Mouse (Mus musculus) intestine, embryonic 14.5 days (tissue): Measurements from ENCODE around the gene Ctps. TPM values are rescaled to one million over a fixed set of nuclear protein-coding genes. Genes with fewer than 3 reads are reported as not detected.

Experiments
- ATAC-seq: fragments of 200-750 bp; cut with Nextera tagmentation; replicated peaks from 2 replicates; pipeline ENCODE4 v1.8.0; 2017; ENCODE audit warnings: low read depth, moderate number of reproducible peaks, moderate TSS enrichment, moderate library complexity; ENCODE audit not compliant: low FRiP score, low TSS enrichment
- DNase-seq: peaks from one replicate; pipeline ENCODE4 v3.0.0-alpha.2; 2018; ENCODE audit warnings: low spot score
- H3K27ac ChIP-seq: fragments of 300-500 bp; sonication (generic); 2 replicates; pipeline ENCODE4 v1.5.1; 2014; ENCODE audit warnings: low read depth, mild to moderate bottlenecking, control low read depth
- H3K27me3 ChIP-seq: fragments of 300-500 bp; sonication (generic); replicated peaks from 2 replicates; pipeline ENCODE4 v1.6.1; 2014; ENCODE audit warnings: low read length, control low read depth; ENCODE audit not compliant: control insufficient read depth, insufficient read depth
- H3K36me3 ChIP-seq: fragments of 300-500 bp; sonication (generic); 2 replicates; pipeline ENCODE4 v1.6.1; 2014; ENCODE audit warnings: low read length, control low read depth; ENCODE audit not compliant: control insufficient read depth, insufficient read depth
- H3K4me1 ChIP-seq: fragments of 300-500 bp; sonication (generic); replicated peaks from 2 replicates; pipeline ENCODE4 v1.6.1; 2014; ENCODE audit warnings: low read length, control low read depth, mixed read lengths; ENCODE audit not compliant: control insufficient read depth, insufficient read depth
- H3K4me2 ChIP-seq: fragments of 300-500 bp; sonication (generic); 2 replicates; pipeline ENCODE4 v1.6.1; 2014; ENCODE audit warnings: low read length
- H3K4me3 ChIP-seq: fragments of 300-500 bp; sonication (generic); 2 replicates; pipeline ENCODE4 v1.5.1; 2014; ENCODE audit warnings: low read depth, low read length, control low read depth, mixed read lengths
- H3K9ac ChIP-seq: fragments of 300-500 bp; sonication (generic); 2 replicates; pipeline ENCODE4 v1.6.1; 2014; ENCODE audit warnings: mild to moderate bottlenecking, low read length
- H3K9me3 ChIP-seq: fragments of 300-500 bp; sonication (generic); 2 replicates; pipeline ENCODE4 v1.6.1; 2016; ENCODE audit warnings: low read length, control low read depth; ENCODE audit not compliant: control insufficient read depth
- whole genome bisulfite sequencing: fragments of 180-500 bp; shearing (Covaris S2); extraction: QIAGEN DNeasy Blood & Tissue Kit; methylation state at CpG from one replicate; pipeline ENCODE4 v1.1.7; 2014; 5-methylcytosine and 5-hydroxymethylcytosine counted together
- polyA plus RNA-seq: library from polyadenylated mRNA; unstranded; fragments of >200 nt; fragmentation: Nextera tagmentation; extraction: Ambion mirVana; gene quantifications from 2 replicates; pipeline ENCODE4 v1.2.1, GENCODE M21; 2014

The Ctps gene
- 94.5 and 107 TPM in 2 replicates for polyA plus RNA-seq

DNA sequence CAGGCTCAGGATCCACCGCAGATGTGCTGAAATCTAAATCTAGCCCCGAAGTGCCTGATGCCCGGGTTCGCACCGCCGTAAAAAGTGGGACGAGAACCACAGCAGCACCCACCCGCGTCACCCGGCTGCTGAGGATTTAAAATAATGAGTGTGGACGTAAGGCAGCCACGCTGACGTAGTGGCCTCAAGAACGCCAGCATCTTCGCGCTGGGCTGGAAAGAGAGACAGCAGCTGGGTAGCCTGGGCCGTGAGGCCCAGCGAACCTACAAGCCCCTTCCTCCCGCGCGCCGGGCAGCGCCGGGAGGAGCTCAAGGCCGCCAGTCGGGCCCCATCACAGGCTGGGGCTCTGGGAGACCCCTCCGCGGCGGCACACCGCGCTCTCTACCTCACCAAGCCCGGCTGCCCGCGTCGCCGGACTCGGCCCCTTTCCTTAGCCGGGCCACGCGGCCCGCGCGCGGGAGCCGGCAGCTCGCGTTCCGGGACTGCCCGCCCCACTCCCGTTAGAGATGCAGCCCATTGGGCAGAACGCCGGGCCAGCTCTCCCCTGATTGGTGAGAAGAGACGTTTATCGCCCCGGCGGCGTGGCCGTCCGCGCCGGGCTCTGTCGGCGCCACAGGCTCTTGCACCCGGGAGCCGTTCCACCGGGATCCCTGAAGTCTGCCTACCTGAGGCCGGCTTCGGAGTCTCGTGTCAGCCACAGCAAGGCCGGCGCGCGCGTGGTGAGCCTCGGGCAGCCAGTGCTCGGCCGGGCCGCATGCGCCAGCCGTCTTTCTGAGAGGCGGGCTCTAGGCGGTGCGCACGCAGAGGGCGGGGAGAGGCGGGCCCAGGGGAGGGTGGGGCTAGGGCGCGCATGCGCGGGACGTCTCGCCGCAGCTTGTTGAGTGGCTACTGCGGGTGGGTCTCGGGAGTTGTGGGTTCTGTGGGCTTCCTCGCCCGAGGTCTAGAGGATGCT lies at the start of gene Ctps:
Gene Ctps (minus strand): TSS at position 791 of the 952 bp plus-strand sequence.
- Histone ChIP-seq H3K36me3 (peaks cover 11% of the 10 kb centered on the region), H3K27ac (peak within 1 kb of the TSS; percentile 94), H3K4me3 (peak within 1 kb of the TSS; percentile 76), H3K4me1 (peaks cover 32% of the 10 kb centered on the region), H3K27me3 (no peaks in the 10 kb centered on the region), H3K9ac (peak within 1 kb of the TSS; percentile 95), H3K9me3 (no peaks in the 10 kb centered on the region), H3K4me2 (peak within 1 kb of the TSS; percentile 90)
- WGBS: under 1% methylated on average over 94 of the region's 97 CpGs
- ATAC-seq (peak; percentile 97), DNase-seq (peak; percentile 99)

DNA sequence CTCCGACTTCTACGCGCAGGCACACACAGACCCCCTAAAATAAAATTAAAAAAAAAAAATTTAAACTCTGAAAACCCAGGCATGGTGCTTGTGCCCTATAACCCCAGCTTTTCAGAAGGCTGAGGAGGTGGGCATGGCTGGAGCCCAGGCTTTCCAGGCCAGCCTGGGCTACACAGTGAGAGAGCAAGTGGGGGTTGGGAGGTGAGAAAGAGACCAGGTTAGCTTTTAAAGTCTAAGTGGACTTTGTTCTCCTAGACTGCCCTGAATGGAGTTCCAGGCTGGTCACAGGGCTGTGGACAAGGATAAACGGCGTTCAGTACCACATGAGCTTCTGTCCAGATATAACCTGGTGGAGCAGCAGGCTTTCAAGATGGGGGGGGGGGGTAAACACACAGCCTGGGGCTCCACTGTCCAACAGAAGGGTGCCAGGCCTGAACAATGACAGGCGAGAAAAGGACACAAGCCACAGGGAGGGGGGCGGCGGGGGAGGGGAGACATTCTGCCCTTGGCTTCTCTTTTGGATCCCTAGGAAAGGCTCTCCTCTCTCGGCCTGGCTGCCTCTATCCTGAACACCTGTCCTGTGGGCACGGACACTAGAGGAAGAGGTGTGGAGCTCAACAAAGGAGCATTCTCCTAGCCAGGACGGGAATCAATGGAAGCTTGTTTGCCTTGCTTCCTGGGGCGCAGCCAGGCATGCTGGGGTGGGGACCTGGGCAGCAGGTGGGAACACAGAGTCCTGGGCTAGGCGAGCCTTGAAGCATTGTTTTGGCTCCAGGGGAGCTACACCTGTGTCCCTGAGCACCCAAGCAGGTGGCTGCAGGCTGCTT lies 46.3 kb upstream of the Ctps start:
- H3K4me3 ChIP-seq: no peak overlapping the region

DNA sequence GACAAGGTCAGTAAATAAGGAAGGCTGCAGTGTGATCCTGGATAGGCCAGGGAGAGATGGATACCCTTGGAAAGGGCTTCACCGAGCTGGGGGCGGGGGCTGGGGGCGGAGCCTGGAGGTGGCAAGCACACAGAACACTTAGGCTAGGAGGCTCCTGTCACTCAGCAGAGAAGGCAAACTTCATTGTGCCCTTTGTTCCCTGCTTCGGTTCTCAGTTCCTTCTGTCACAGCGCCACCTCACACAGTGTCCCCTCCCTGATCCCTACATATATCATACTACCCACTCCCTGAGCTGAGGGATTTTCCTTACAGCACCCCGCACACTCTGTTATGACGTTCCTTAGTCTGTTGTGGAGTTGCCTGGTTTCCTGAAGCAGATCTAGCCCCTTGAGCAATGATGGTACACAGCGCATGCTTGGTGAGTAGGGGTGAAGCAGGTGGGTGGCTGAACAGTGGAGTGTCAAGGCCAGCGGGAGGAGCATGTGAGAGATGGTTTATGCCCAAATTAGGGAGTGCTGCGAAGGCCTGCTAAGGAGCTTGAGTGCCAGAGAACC lies 45.5 kb upstream of the Ctps start:
- 24% methylated on average over 10 of the region's 10 CpGs for WGBS
- DNase-seq: peak; percentile 61
- H3K9ac ChIP-seq: no peak overlapping the region

More for the DNA sequence above, 46.3 kb upstream of the Ctps start:
- 67% methylated on average over 13 of the region's 13 CpGs for WGBS
- ATAC-seq (peak; percentile 37; the same call in 1 of the 2 replicates), DNase-seq (peak; percentile 57)
- Histone ChIP-seq H3K27me3 (no peaks in the 10 kb centered on the region), H3K4me2 (no peak overlapping the region), H3K36me3 (no peaks in the 10 kb centered on the region), H3K4me1 (0 out of 2 replicates have a peak, but pooled peaks cover 5% of the 10 kb centered on the region), H3K27ac (peak overlapping the region; percentile 67), H3K9me3 (no peaks in the 10 kb centered on the region), H3K9ac (no peak overlapping the region)

DNA sequence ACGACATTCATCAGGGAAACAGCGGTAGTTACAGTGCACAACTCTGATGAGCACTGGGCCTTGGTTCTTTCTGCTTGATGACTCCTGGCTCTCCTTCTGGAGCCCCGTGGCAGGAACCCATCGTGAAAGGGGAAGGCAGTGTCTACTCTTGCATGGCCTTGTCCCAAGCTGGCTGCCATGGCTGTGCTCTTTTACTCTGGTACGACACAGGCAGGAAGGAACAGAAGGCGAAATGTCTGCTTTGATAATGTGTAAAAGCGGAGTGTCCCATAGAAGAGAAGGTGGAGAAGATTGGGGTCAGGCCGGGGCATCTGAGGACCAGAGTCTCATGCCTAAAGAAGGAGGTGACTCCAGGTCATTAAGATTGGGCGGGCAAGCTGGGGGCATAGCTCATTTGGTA lies 44.6 kb upstream of the Ctps start:
- Histone ChIP-seq H3K4me2 (no peak overlapping the region), H3K36me3 (no peaks in the 10 kb centered on the region), H3K4me1 (0 out of 2 replicates have a peak, but pooled peaks cover 5% of the 10 kb centered on the region), H3K4me3 (no peak overlapping the region), H3K27me3 (no peaks in the 10 kb centered on the region), H3K9me3 (no peaks in the 10 kb centered on the region), H3K27ac (no peak overlapping the region), H3K9ac (no peak overlapping the region)
- 85% methylated on average over 9 of the region's 9 CpGs for WGBS
- no peak for DNase-seq
- ATAC-seq: no peak

More for the DNA sequence above, 45.5 kb upstream of the Ctps start:
- Histone ChIP-seq H3K4me2 (no peak overlapping the region), H3K4me3 (no peak overlapping the region), H3K27ac (peak overlapping the region; percentile 67), H3K36me3 (no peaks in the 10 kb centered on the region), H3K4me1 (0 out of 2 replicates have a peak, but pooled peaks cover 5% of the 10 kb centered on the region), H3K27me3 (no peaks in the 10 kb centered on the region), H3K9me3 (no peaks in the 10 kb centered on the region)
- ATAC-seq: peak; percentile 70; the same call in 1 of the 2 replicates

DNA sequence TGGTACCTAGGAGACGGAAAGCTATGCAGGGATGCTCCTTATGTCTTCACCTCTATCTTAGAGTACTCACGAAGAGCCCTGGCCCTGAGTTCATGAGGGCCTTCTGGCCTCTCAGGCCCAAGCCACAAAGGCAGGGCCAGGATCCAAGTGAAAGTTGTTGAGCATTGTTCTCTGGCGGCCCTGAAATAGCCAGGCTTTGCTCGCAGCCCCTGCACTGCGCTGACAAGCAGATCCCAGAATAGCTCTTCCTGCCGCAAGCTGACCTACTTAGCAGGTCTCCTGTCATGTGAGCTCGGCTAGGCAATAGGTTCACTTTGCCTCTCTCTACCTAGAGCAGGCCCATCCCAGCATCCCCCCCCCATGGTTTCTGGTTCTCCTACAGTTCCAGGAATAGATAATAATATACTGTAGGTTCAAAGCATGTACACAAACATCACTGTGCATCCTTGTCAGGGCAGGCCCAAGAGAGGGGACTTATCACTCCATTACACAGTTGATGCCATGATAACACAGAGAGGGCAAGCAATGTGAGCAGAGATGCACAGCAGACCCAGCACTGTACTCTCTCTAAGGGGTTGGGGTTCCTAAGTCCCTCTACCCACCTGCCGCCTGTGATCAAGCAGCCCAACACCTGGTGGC lies 43.7 kb upstream of the Ctps start:
- ATAC-seq: no peak
- no peaks in the 10 kb centered on the region for H3K9me3 ChIP-seq
- H3K9ac ChIP-seq: no peak overlapping the region
- H3K27me3 ChIP-seq: no peaks in the 10 kb centered on the region
- no peak overlapping the region for H3K27ac ChIP-seq
- no peak overlapping the region for H3K4me2 ChIP-seq
- 71% methylated on average over 8 of the region's 8 CpGs for WGBS
- no peaks in the 10 kb centered on the region for H3K36me3 ChIP-seq
- no peak for DNase-seq
- no peak overlapping the region for H3K4me3 ChIP-seq
- H3K4me1 ChIP-seq: 0 out of 2 replicates have a peak, but pooled peaks cover 5% of the 10 kb centered on the region

DNA sequence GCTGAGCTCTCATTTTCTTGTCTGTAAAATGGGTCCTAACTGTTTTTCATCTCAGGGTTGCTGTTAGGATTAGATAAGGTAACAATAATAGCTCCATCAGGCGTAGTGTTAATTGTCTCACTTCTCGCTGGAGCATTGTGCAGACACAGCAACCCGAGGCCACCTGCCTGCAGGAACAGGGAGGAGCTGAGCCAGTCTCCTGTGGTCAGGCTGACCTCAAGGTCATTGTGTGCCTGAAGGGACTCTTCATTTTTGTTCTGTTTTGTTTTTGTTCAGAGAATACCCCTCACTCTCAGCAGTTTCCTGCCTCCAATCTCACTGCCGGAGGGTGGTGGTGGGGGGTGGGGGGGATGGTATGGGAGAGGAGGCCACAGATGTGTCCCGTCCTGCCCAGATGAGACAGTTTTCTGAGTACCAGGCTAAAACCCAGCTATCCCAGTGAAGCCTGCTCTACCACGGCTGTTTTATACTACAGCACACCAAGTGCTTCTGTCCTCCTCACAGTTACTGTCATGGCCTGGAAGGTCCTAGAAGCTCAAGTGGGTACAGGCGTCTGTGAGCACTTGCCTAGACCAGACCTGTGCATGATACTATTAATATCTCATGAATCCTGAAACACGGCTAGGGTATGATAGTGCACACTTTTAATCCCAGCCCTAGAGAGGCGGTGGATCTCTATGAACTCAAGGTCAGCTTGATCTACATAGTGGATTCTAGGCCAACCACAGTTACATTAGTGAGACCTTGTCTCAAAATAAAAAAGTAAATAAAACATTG lies 42.4 kb upstream of the Ctps start:
- Histone ChIP-seq H3K27ac (no peak overlapping the region), H3K4me3 (no peak overlapping the region), H3K27me3 (no peaks in the 10 kb centered on the region), H3K9ac (no peak overlapping the region), H3K4me2 (no peak overlapping the region), H3K4me1 (0 out of 2 replicates have a peak, but pooled peaks cover 5% of the 10 kb centered on the region), H3K9me3 (no peaks in the 10 kb centered on the region), H3K36me3 (no peaks in the 10 kb centered on the region)
- 41% methylated on average over 9 of the region's 9 CpGs for WGBS
- DNase-seq (no peak), ATAC-seq (no peak)

DNA sequence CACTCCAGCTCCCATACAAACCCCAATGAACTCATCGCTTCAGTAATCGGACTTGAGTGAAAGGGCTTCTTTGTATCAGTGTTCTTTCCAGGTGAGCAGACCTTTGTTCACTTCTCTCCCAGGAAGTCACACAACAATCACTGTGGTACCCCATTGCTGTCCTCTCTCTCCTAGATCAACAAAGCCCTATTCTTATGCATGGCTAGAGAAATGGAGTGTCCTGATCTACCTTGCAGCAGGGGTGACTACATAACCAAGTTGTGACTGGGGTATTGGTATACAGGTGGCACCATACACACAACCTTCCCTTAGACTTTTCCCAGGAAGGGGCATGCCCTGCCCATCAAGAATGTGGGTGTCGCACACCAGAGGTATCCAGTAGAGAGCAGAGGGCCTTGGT lies 40.9 kb upstream of the Ctps start:
- H3K4me1 ChIP-seq: no peaks in the 10 kb centered on the region
- H3K9me3 ChIP-seq: no peaks in the 10 kb centered on the region
- no peaks in the 10 kb centered on the region for H3K36me3 ChIP-seq
- no peak overlapping the region for H3K27ac ChIP-seq
- no peak overlapping the region for H3K4me3 ChIP-seq
- DNase-seq (no peak), ATAC-seq (no peak)
- no peak overlapping the region for H3K9ac ChIP-seq
- 86% methylated on average over 3 of the region's 3 CpGs for WGBS
- H3K4me2 ChIP-seq: no peak overlapping the region
- H3K27me3 ChIP-seq: no peaks in the 10 kb centered on the region
